Mouse (Mus musculus) liver, embryonic 16.5 days (tissue): Measurements from ENCODE around the gene Irf4. TPM values are rescaled to one million over a fixed set of nuclear protein-coding genes. Genes with fewer than 3 reads are reported as not detected.

Experiments
- ATAC-seq: fragments of 200-750 bp; cut with Nextera tagmentation; 2 replicates; pipeline ENCODE4 v1.8.0; 2017; ENCODE audit warnings: low read depth, mild to moderate bottlenecking, moderate number of reproducible peaks, moderate library complexity
- H3K27ac ChIP-seq: fragments of 300-500 bp; sonication (generic); 2 replicates; pipeline ENCODE4 v1.5.1; 2014; ENCODE audit warnings: mild to moderate bottlenecking, low read length
- H3K27me3 ChIP-seq: fragments of 300-500 bp; sonication (generic); 2 replicates; pipeline ENCODE4 v1.6.1; 2014; ENCODE audit warnings: low read depth, low read length, mixed read lengths; ENCODE audit not compliant: control insufficient read depth, insufficient read depth
- H3K36me3 ChIP-seq: fragments of 300-500 bp; sonication (generic); 2 replicates; pipeline ENCODE4 v1.6.1; 2014; ENCODE audit warnings: mild to moderate bottlenecking; ENCODE audit not compliant: control insufficient read depth, insufficient read depth
- H3K4me1 ChIP-seq: fragments of 300-500 bp; sonication (generic); 2 replicates; pipeline ENCODE4 v1.6.1; 2014; ENCODE audit warnings: low read depth, low read length, mixed read lengths; ENCODE audit not compliant: control insufficient read depth
- H3K4me2 ChIP-seq: fragments of 300-500 bp; sonication (generic); 2 replicates; pipeline ENCODE4 v1.6.1; 2014; ENCODE audit warnings: low read depth, low read length, mixed read lengths
- H3K4me3 ChIP-seq: fragments of 300-500 bp; sonication (generic); 2 replicates; pipeline ENCODE4 v1.5.1; 2014; ENCODE audit warnings: low read depth, mild to moderate bottlenecking, low read length
- H3K9ac ChIP-seq: fragments of 300-500 bp; sonication (generic); 2 replicates; pipeline ENCODE4 v1.6.1; 2014; ENCODE audit warnings: low read depth, low read length
- H3K9me3 ChIP-seq: fragments of 300-500 bp; sonication (generic); replicated peaks from 2 replicates; pipeline ENCODE4 v1.6.1; 2016; ENCODE audit warnings: low read length; ENCODE audit not compliant: control insufficient read depth
- WGBS: fragments of 180-500 bp; shearing (Covaris S2); extraction: QIAGEN DNeasy Blood & Tissue Kit; methylation state at CpG from one replicate; pipeline ENCODE4 v1.1.7; 2014; ENCODE audit not compliant: insufficient replicate concordance; 5-methylcytosine and 5-hydroxymethylcytosine counted together
- polyA plus RNA-seq: library from polyadenylated mRNA; unstranded; fragments of >200 nt; fragmentation: Nextera tagmentation; extraction: Ambion mirVana; gene quantifications from 2 replicates; pipeline ENCODE4 v1.2.1, GENCODE M21; 2015

Irf4 gene
- polyA plus RNA-seq, 1 experiment from 2014 or later, result 0.55 TPM

DNA sequence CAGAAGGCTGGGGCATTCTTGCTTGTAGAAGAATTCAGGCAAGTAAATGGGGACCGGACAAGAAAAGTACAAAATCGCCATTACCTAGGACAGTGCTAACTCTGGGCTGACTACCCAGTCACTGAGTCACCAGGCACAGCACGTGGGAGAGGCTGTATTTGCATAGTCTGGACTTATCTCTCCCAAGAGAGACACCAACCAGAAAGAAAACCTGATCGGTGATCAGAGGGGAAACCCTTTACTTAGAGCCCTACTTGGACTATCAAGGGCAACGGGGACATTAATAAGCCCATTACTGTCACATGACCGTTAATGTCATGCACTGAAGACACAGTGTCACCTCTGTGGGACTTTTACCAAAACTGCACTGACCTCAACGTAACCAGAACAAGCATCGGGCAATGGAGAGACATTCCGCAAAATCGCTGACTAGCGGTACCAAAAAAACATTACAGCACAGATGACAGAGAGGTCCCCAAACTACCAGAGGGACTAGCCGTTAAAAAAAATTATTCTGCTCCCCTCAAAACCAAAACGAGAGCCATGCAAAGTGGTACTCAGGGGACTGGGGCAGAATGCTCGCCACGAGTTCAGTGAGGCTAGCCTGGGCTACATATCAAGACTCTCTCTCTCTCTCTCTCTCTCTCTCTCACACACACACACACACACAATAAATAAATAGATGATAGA, 18.8 kb upstream of the Irf4 start:
- Histone ChIP-seq H3K4me2 (no peak overlapping the region), H3K36me3 (no peaks in the 10 kb centered on the region), H3K27me3 (no peaks in the 10 kb centered on the region), H3K27ac (no peak overlapping the region), H3K9me3 (no peaks in the 10 kb centered on the region), H3K9ac (no peak overlapping the region), H3K4me1 (no peaks in the 10 kb centered on the region), H3K4me3 (no peak overlapping the region)
- 72% methylated on average over 15 of the region's 15 CpGs for WGBS
- ATAC-seq, result no peak

GRCm38 (mm10) chr13:30732709-30733445, 16.1 kb upstream of the Irf4 start:
- H3K4me3 ChIP-seq, result no peak overlapping the region
- no peaks in the 10 kb centered on the region for H3K9me3 ChIP-seq
- no peaks in the 10 kb centered on the region for H3K4me1 ChIP-seq
- no peak overlapping the region for H3K9ac ChIP-seq
- H3K27me3 ChIP-seq, result no peaks in the 10 kb centered on the region
- H3K4me2 ChIP-seq, result no peak overlapping the region
- no peak overlapping the region for H3K27ac ChIP-seq
- ATAC-seq, result no peak
- no peaks in the 10 kb centered on the region for H3K36me3 ChIP-seq
- WGBS, result 73% methylated on average over 11 of the region's 11 CpGs

DNA sequence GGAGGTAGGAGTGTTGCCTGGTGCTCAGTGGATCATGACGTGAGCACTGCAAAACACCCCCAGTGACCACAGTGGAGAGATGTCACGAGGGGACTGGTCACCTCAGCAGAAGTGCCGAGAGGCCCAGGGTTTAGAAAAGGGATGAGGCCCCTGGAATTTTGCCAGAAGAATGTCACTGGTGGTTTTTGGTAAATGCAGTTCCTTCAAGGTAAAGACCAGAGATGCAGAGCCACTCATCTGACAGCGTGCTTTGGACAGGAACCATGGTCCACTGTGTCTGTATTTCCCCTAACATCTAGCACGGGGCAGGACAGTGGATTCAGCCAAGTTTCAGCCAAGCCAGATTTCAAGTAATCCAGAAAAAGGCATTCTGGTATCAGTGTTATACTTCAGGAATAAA, 12.3 kb upstream of the Irf4 start:
- no peak for ATAC-seq
- H3K4me3 ChIP-seq, result no peak overlapping the region
- no peak overlapping the region for H3K27ac ChIP-seq
- no peaks in the 10 kb centered on the region for H3K27me3 ChIP-seq
- H3K36me3 ChIP-seq, result no peaks in the 10 kb centered on the region
- 63% methylated on average over 5 of the region's 5 CpGs for WGBS
- no peaks in the 10 kb centered on the region for H3K4me1 ChIP-seq
- no peak overlapping the region for H3K4me2 ChIP-seq
- no peaks in the 10 kb centered on the region for H3K9me3 ChIP-seq
- no peak overlapping the region for H3K9ac ChIP-seq

DNA sequence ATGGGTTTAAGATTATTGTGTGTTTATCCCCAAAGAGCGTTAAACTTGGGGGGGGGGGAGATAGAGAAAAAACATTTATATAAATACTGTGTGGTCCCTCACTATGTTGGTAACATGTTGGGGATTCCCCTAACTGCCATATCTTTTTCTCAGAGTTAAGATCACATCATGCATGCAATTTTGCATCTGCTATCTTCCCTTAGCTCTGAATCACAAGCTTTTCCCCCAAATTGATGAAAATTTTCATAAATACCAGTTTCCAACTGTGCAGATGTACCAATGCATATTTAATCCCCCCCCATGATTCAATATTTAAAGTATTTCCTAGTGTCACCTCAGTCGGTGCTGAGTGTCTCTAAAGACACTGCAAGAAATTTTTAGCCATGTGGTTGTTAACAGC, 11.8 kb upstream of the Irf4 start:
- Histone ChIP-seq H3K27me3 (no peaks in the 10 kb centered on the region), H3K27ac (no peak overlapping the region), H3K9ac (no peak overlapping the region), H3K36me3 (no peaks in the 10 kb centered on the region), H3K4me2 (no peak overlapping the region), H3K9me3 (no peaks in the 10 kb centered on the region), H3K4me1 (no peaks in the 10 kb centered on the region), H3K4me3 (no peak overlapping the region)
- no peak for ATAC-seq
- 59% methylated on average over 2 of the region's 2 CpGs for WGBS

GRCm38 (mm10) chr13:30738310-30738840, 10.7 kb upstream of the Irf4 start:
- Histone ChIP-seq H3K9me3 (no peaks in the 10 kb centered on the region), H3K36me3 (no peaks in the 10 kb centered on the region), H3K4me2 (no peak overlapping the region), H3K27me3 (no peaks in the 10 kb centered on the region), H3K9ac (no peak overlapping the region), H3K4me3 (no peak overlapping the region), H3K27ac (no peak overlapping the region), H3K4me1 (no peaks in the 10 kb centered on the region)
- 54% methylated on average over 4 of the region's 4 CpGs for WGBS
- ATAC-seq, result no peak

- no peaks in the 10 kb centered on the region for H3K9me3 ChIP-seq
- H3K27me3 ChIP-seq, result no peaks in the 10 kb centered on the region; the same call in 1 of the 2 replicates
- no peak overlapping the region for H3K4me2 ChIP-seq
- H3K36me3 ChIP-seq, result no peaks in the 10 kb centered on the region
- H3K9ac ChIP-seq, result no peak overlapping the region
- H3K4me1 ChIP-seq, result no peaks in the 10 kb centered on the region
- no peak overlapping the region for H3K4me3 ChIP-seq
- WGBS, result 47% methylated on average over 5 of the region's 5 CpGs
- no peak for ATAC-seq
- H3K27ac ChIP-seq, result no peak overlapping the region
Observed at GRCm38 (mm10) chr13:30741172-30741571, 7.9 kb upstream of the Irf4 start.

GRCm38 (mm10) chr13:30742411-30742970, 6.5 kb upstream of the Irf4 start:
- 48% methylated on average over 6 of the region's 6 CpGs for WGBS
- Histone ChIP-seq H3K27ac (no peak overlapping the region), H3K9me3 (no peaks in the 10 kb centered on the region), H3K4me1 (no peaks in the 10 kb centered on the region), H3K36me3 (no peaks in the 10 kb centered on the region), H3K9ac (no peak overlapping the region), H3K4me3 (no peak overlapping the region), H3K4me2 (no peak overlapping the region), H3K27me3 (no peaks in the 10 kb centered on the region; the same call in 1 of the 2 replicates)
- no peak for ATAC-seq

GRCm38 (mm10) chr13:30745121-30745520, 3.9 kb upstream of the Irf4 start:
- Histone ChIP-seq H3K9ac (no peak overlapping the region), H3K27me3 (peaks cover 20% of the 10 kb centered on the region), H3K36me3 (no peaks in the 10 kb centered on the region), H3K9me3 (no peaks in the 10 kb centered on the region), H3K4me1 (no peaks in the 10 kb centered on the region; the same call in 1 of the 2 replicates), H3K27ac (no peak overlapping the region), H3K4me2 (no peak overlapping the region), H3K4me3 (no peak overlapping the region)
- WGBS, result 53% methylated on average over 7 of the region's 7 CpGs
- ATAC-seq, result no peak

GRCm38 (mm10) chr13:30747068-30747467, 2.0 kb upstream of the Irf4 start:
- no peak for ATAC-seq
- Histone ChIP-seq H3K4me3 (no peak overlapping the region), H3K4me1 (no peaks in the 10 kb centered on the region; the same call in 1 of the 2 replicates), H3K36me3 (no peaks in the 10 kb centered on the region), H3K27ac (no peak overlapping the region), H3K27me3 (peaks cover 38% of the 10 kb centered on the region), H3K4me2 (no peak overlapping the region), H3K9ac (no peak overlapping the region), H3K9me3 (no peaks in the 10 kb centered on the region)
- 54% methylated on average over 5 of the region's 5 CpGs for WGBS
